Mouse (Mus musculus) megakaryocyte-erythroid progenitor cell, adult 5-6 weeks (primary cell): ENCODE measurements around the gene Dcakd. TPM values are rescaled to one million over a fixed set of nuclear protein-coding genes. Genes with fewer than 3 reads are reported as not detected.

Experiments
- ATAC-seq: replicated peaks from 2 replicates; pipeline ENCODE4 v1.8.0; 2016; ENCODE audit warnings: mild to moderate bottlenecking, inconsistent platforms; ENCODE audit not compliant: severe bottlenecking, poor library complexity, low FRiP score, low TSS enrichment
- total RNA-seq, 2 experiments: library from RNA; stranded (forward) in 1 of 2; stranded (reverse) in 1 of 2; fragments of 200-1000, 215-1000 nt in 1 of 2; fragments of >200 nt in 1 of 2; fragmentation: Nextera tagmentation in 1 of 2; gene quantifications; 2 replicates each; pipeline ENCODE4 v1.2.3; 2014 to 2017

The Dcakd gene
- total RNA-seq (2014; fragmentation: Nextera tagmentation): 24.5 and 40.3 TPM in 2 replicates
- total RNA-seq (2017): 4.0 and 9.3 TPM in 2 replicates

- ATAC-seq: peak; percentile 97
These were observed at the start of gene Dcakd, which contains the start of gene Nmt1 for GRCm38 (mm10) chr11:103028176-103028891. Gene Dcakd, minus strand, starts transcription at chr11:103028333. Gene Nmt1, plus strand, starts transcription at chr11:103028190.

- no peak for ATAC-seq
These were observed 48.4 kb upstream of the Dcakd start for GRCm38 (mm10) chr11:103076581-103076980.

- ATAC-seq: peak; percentile 48
These were observed 47.9 kb upstream of the Dcakd start for GRCm38 (mm10) chr11:103076010-103076409.

GRCm38 (mm10) chr11:103074796-103075323 is 46.7 kb upstream of the Dcakd start:
- no peak for ATAC-seq

GRCm38 (mm10) chr11:103074121-103074650 is 46.1 kb upstream of the Dcakd start:
- ATAC-seq: no peak

- ATAC-seq: no peak
These were observed 45.5 kb upstream of the Dcakd start for GRCm38 (mm10) chr11:103073671-103074070.

GRCm38 (mm10) chr11:103070322-103070880 is 42.3 kb upstream of the Dcakd start:
- no peak for ATAC-seq

- ATAC-seq: no peak
These were observed 41.6 kb upstream of the Dcakd start for GRCm38 (mm10) chr11:103069731-103070130.

GRCm38 (mm10) chr11:103068884-103069283 is 40.8 kb upstream of the Dcakd start:
- ATAC-seq: no peak

GRCm38 (mm10) chr11:103068272-103068671 is 40.1 kb upstream of the Dcakd start:
- ATAC-seq: no peak

GRCm38 (mm10) chr11:103067457-103068001 is 39.4 kb upstream of the Dcakd start:
- ATAC-seq: peak; percentile 34; the same call in 1 of the 2 replicates

- no peak for ATAC-seq
These were observed 38.9 kb upstream of the Dcakd start for GRCm38 (mm10) chr11:103067051-103067361.

- no peak for ATAC-seq
These were observed 38.3 kb upstream of the Dcakd start for GRCm38 (mm10) chr11:103066191-103067050.

- ATAC-seq: no peak
These were observed 30.5 kb upstream of the Dcakd start for GRCm38 (mm10) chr11:103058499-103059085.

GRCm38 (mm10) chr11:103056636-103057035 is 28.5 kb upstream of the Dcakd start:
- ATAC-seq: no peak

- peak; percentile 64; the same call in 1 of the 2 replicates for ATAC-seq
These were observed 26.7 kb upstream of the Dcakd start for GRCm38 (mm10) chr11:103054798-103055197.

GRCm38 (mm10) chr11:103053191-103054076 is 25.3 kb upstream of the Dcakd start:
- ATAC-seq: no peak

GRCm38 (mm10) chr11:103052078-103052477 is 23.9 kb upstream of the Dcakd start:
- no peak for ATAC-seq
